Mouse (Mus musculus) liver, adult 2 months (tissue): Measurements from ENCODE around the gene 2310022A10Rik.

Source experiments
- CTCF ChIP-seq: fragments of 200-500 bp; IDR thresholded peaks from 2 replicates; pipeline ENCODE4 v1.5.1; 2011; ENCODE audit warnings: low read depth, low read length, control low read depth
- POLR2A ChIP-seq: fragments of 200-500 bp; IDR thresholded peaks from 2 replicates; pipeline ENCODE4 v1.6.1; 2011; ENCODE audit warnings: low read length, control low read depth; ENCODE audit not compliant: insufficient read depth; ENCODE audit errors: extremely low read depth

- TF ChIP-seq POLR2A (no peak), CTCF (no peak)
Measured at GRCm38 (mm10) chr7:27520599-27520998, 32.4 kb upstream of the 2310022A10Rik start.
